Mouse (Mus musculus): ENCODE data around the gene Vmn1r67.

DNA sequence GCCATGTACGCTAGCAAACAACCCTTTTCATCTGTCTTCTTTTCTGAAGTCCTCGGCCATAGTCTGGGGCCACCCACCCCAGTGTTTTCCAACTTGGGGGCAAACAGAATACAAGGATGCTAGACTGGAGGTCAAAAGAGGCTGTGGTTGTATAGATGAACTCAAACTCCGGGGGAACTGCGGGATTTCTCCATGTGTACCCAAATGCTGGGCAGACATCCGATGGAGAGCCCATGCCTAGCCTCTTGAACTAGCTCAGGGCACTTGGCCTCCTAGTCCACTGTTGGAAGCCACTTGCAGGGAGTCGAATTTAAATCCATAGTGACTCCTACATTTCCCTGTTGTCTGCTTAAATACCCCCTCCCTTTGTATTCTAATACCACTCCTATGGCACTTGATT is 52.4 kb downstream of the Vmn1r67 start:
- no peak for TF ChIP-seq CTCF (IDR thresholded peaks at IDR 0.05; ENCODE audit: borderline replicate concordance, control insufficient read depth, extremely low read depth, insufficient read depth, low read length, poor library complexity)
- TF ChIP-seq POLR2A (IDR thresholded peaks at IDR 0.05; ENCODE audit: control insufficient read depth, extremely low read depth, insufficient read depth, low read length, poor library complexity): no peak
